Comparison of ENCODE assay signal across 21 mouse cellular contexts in genomic region chr13:93358522-93358921, GRCm38 (mm10). TPM values are rescaled to one million over a fixed set of nuclear protein-coding genes. Genes with fewer than 3 reads are reported as not detected.
DNase-seq lines count a peak whose midpoint lies in the region; ATAC-seq and TF ChIP-seq lines count a peak whose summit lies in the region.
"Had no signal": no experiment of that assay in that cellular context is flagged by ENCODE, and none has a peak within 500 bp of the region (broad histone marks: within the 10 kb centered on the region; RNA-seq: fewer than 3 reads in every experiment).

No protein-coding gene starts in this region.

- no peak overlapping the region for H3K4me2 ChIP-seq in midbrain, embryonic 11.5 days
- no peak overlapping the region for H3K4me2 ChIP-seq in midbrain, embryonic 13.5 days (replicated peaks)

- no peak for ATAC-seq in midbrain, embryonic 11.5 days (ENCODE audit: low FRiP score)
- no peak for ATAC-seq in midbrain, embryonic 13.5 days
- ATAC-seq: activated CD4-positive, CD25-positive, alpha-beta regulatory T cell, adult 4 months; CD4-positive, CD25-positive, alpha-beta regulatory T cell, adult 4 months; Patski had no signal

- no peak for TF ChIP-seq CTCF in MEL (IDR thresholded peaks at IDR 0.05 in 2 of 3, conservative IDR thresholded peaks at IDR 0.05 in 1 of 3; ENCODE audit: control insufficient read depth in 1 of 3, insufficient read depth in 1 of 3, low read depth in 2 of 3, low read length in 3 of 3, poor library complexity in 1 of 3, severe bottlenecking in 1 of 3)

- no peaks in the 10 kb centered on the region for H3K27me3 ChIP-seq in midbrain, embryonic 11.5 days (ENCODE audit: control insufficient read depth, insufficient read depth, low read length)
- no peaks in the 10 kb centered on the region for H3K27me3 ChIP-seq in midbrain, embryonic 13.5 days
- no peaks in the 10 kb centered on the region for H3K27me3 ChIP-seq in MEL (ENCODE audit: control insufficient read depth in 1 of 2, insufficient read depth in 2 of 2, low read length in 2 of 2)
- H3K27me3 ChIP-seq: CH12.LX, Patski had no signal

- H3K9me3 ChIP-seq in midbrain, embryonic 11.5 days (ENCODE audit: control insufficient read depth, low read length) = no peaks in the 10 kb centered on the region
- H3K9me3 ChIP-seq in midbrain, embryonic 13.5 days = no peaks in the 10 kb centered on the region
- no peaks in the 10 kb centered on the region for H3K9me3 ChIP-seq in MEL (replicated peaks; ENCODE audit: insufficient read depth, low read length)
- H3K9me3 ChIP-seq: G1E had no signal

- no peak overlapping the region for H3K9ac ChIP-seq in midbrain, embryonic 11.5 days (ENCODE audit: low read length)
- no peak overlapping the region for H3K9ac ChIP-seq in midbrain, embryonic 13.5 days (replicated peaks)
- H3K9ac ChIP-seq in MEL (ENCODE audit: control insufficient read depth, low read depth, low read length, poor library complexity, severe bottlenecking) = no peak overlapping the region

- TF ChIP-seq POLR2A in MEL (IDR thresholded peaks at IDR 0.05; ENCODE audit: control insufficient read depth in 1 of 2, insufficient read depth in 1 of 2, low read depth in 1 of 2, low read length in 2 of 2, poor library complexity in 1 of 2) = no peak

- no peak overlapping the region for H3K27ac ChIP-seq in midbrain, embryonic 11.5 days (ENCODE audit: low read depth, low read length)
- H3K27ac ChIP-seq in midbrain, embryonic 13.5 days = no peak overlapping the region
- H3K27ac ChIP-seq in MEL (ENCODE audit: control insufficient read depth, low read depth, low read length) = no peak overlapping the region

- H3K36me3 ChIP-seq in midbrain, embryonic 11.5 days (ENCODE audit: control insufficient read depth, insufficient read depth, low read length) = no peaks in the 10 kb centered on the region
- H3K36me3 ChIP-seq in midbrain, embryonic 13.5 days = no peaks in the 10 kb centered on the region
- no peaks in the 10 kb centered on the region; a peak in 1 of 4 replicates for H3K36me3 ChIP-seq in MEL (ENCODE audit: control insufficient read depth in 1 of 2, insufficient read depth in 2 of 2, low read length in 2 of 2)

- H3K4me1 ChIP-seq in midbrain, embryonic 11.5 days (ENCODE audit: control insufficient read depth, insufficient read depth, low read length) = no peaks in the 10 kb centered on the region
- H3K4me1 ChIP-seq in midbrain, embryonic 13.5 days (replicated peaks) = no peaks in the 10 kb centered on the region
- H3K4me1 ChIP-seq in MEL (ENCODE audit: control insufficient read depth in 1 of 2, insufficient read depth in 2 of 2, low read length in 2 of 2) = no peaks in the 10 kb centered on the region

- peak; percentile 70 for DNase-seq in midbrain, embryonic 11.5 days (ENCODE audit: low spot score, missing footprints)
- no peak for DNase-seq in MEL (ENCODE audit: low read depth, low spot score)
- DNase-seq in Muller cell, postnatal 12 days (ENCODE audit: inconsistent ontology term) = no peak
- DNase-seq: adrenal gland, adult 2 months; adrenal gland, adult 8-10 months; adrenal gland, postnatal 10 days; adrenal gland, postnatal 14 days; adrenal gland, postnatal 25 days; adrenal gland, postnatal 36 days; B cell, adult 2 months; cerebellum, adult 11 months; cerebellum, adult 11-12 months; cerebellum, adult 18-20 months; cerebellum, adult 2 months; cerebellum, adult 8-10 months had no signal

- H3K79me2 ChIP-seq in MEL (ENCODE audit: control insufficient read depth, insufficient read depth, low read length, poor library complexity) = no peaks in the 10 kb centered on the region

- WGBS in midbrain, embryonic 11.5 days = 92% methylated on average over 1 of the region's 1 CpGs
- 89% methylated on average over 1 of the region's 1 CpGs for WGBS in midbrain, embryonic 13.5 days

- TF ChIP-seq RAD21 in MEL (IDR thresholded peaks at IDR 0.05; ENCODE audit: low read depth, low read length) = no peak

- H3K4me3 ChIP-seq in midbrain, embryonic 11.5 days (ENCODE audit: low read depth, low read length) = no peak overlapping the region
- H3K4me3 ChIP-seq in midbrain, embryonic 13.5 days (replicated peaks) = no peak overlapping the region
- H3K4me3 ChIP-seq in MEL (ENCODE audit: control insufficient read depth in 1 of 2, insufficient read depth in 1 of 2, low read depth in 2 of 2, low read length in 2 of 2) = no peak overlapping the region

- TF ChIP-seq EP300 in MEL (IDR thresholded peaks at IDR 0.05; ENCODE audit: low read depth in 1 of 2, low read length in 2 of 2) = no peak

TF ChIP-seq in MEL, 35 proteins besides CTCF, POLR2A, EP300 and RAD21:
- TF ChIP-seq ZKSCAN1 (IDR thresholded peaks at IDR 0.05; ENCODE audit: low read depth, low read length) = no peak
- peak; percentile 56; the same call in 1 of the 2 replicates for TF ChIP-seq USF1 (IDR thresholded peaks at IDR 0.05; ENCODE audit: low read depth, low read length)
- no peak for TF ChIP-seq POLR2AphosphoS2 (IDR thresholded peaks at IDR 0.05; ENCODE audit: low read length)

RNA-seq across cellular contexts. Expression of gene Homer1, which starts 59.1 kb away (rescaled TPM):
- polyA plus RNA-seq in midbrain, embryonic 11.5 days (2014; fragmentation: Nextera tagmentation; extraction: Ambion mirVana) = 11.1 and 11.6 TPM in 2 replicates
- polyA plus RNA-seq in midbrain, embryonic 13.5 days (2015; fragmentation: Nextera tagmentation; extraction: Ambion mirVana) = 9.6 and 10.0 TPM in 2 replicates
- 20.6 and 23.1 TPM in 2 replicates for total RNA-seq in MEL (2012; rRNA removed)
- polyA plus RNA-seq in MEL (2012; ENCODE audit: insufficient read depth in 1 of 2, insufficient read length in 2 of 2, low read depth in 1 of 2, low replicate concordance in 2 of 2, missing spikeins in 1 of 2) = 10 to 100 TPM in 1 of 2 experiments, not detected in 1; 19.5 TPM
